ENCODE assay signal across 22 mouse cellular contexts in genomic region chr6:85144466-85144865, GRCm38 (mm10). TPM values are rescaled to one million over a fixed set of nuclear protein-coding genes. Genes with fewer than 3 reads are reported as not detected.
"Had no signal": no experiment of that assay in that cellular context is flagged by ENCODE, and none has a peak within 500 bp of the region (broad histone marks: within the 10 kb centered on the region; RNA-seq: fewer than 3 reads in every experiment).

No protein-coding gene starts in this region.

- H3K9ac ChIP-seq: neural tube, embryonic 13.5 days; neural tube, embryonic 15.5 days; stomach, embryonic 15.5 days had no signal

- H3K4me1 ChIP-seq: neural tube, embryonic 13.5 days; neural tube, embryonic 15.5 days; stomach, embryonic 15.5 days had no signal

- H3K4me2 ChIP-seq: neural tube, embryonic 13.5 days; neural tube, embryonic 15.5 days; stomach, embryonic 15.5 days had no signal

- DNase-seq: retina, postnatal 1 day; right cerebral cortex, adult 18-20 months; right cerebral cortex, postnatal 14 days; right cerebral cortex, postnatal 25 days; right cerebral cortex, postnatal 4 days; spleen, adult 18-20 months; thymus, adult 18-20 months; thymus, adult 2 months; thymus, postnatal 14 days; thymus, postnatal 25 days; thymus, postnatal 36 days; thymus, postnatal 4 days had no signal

- H3K9me3 ChIP-seq: neural tube, embryonic 13.5 days; neural tube, embryonic 15.5 days; stomach, embryonic 15.5 days had no signal

- H3K4me3 ChIP-seq: neural tube, embryonic 13.5 days; neural tube, embryonic 15.5 days; stomach, embryonic 15.5 days had no signal

- H3K27me3 ChIP-seq: neural tube, embryonic 13.5 days; stomach, embryonic 15.5 days had no signal

- H3K36me3 ChIP-seq: neural tube, embryonic 13.5 days; neural tube, embryonic 15.5 days; stomach, embryonic 15.5 days had no signal

- H3K27ac ChIP-seq: neural tube, embryonic 13.5 days; neural tube, embryonic 15.5 days; stomach, embryonic 15.5 days; stomach, postnatal 0 days had no signal

RNA-seq across cellular contexts. Expression of gene Emx1, which starts 42.8 kb away (rescaled TPM):
- polyA plus RNA-seq: neural tube, embryonic 13.5 days; neural tube, embryonic 14.5 days; neural tube, embryonic 15.5 days; small intestine, adult 2 months; spleen, adult 2 months; stomach, embryonic 14.5 days; stomach, embryonic 15.5 days; stomach, embryonic 16.5 days; stomach, postnatal 0 days; thymus, postnatal 0 days had no signal
